Mouse (Mus musculus): ENCODE results near the gene Rbm47. TPM values are rescaled to one million over a fixed set of nuclear protein-coding genes. Genes with fewer than 3 reads are reported as not detected.
A peak's percentile ranks its signal among the peaks of the same experiment; 100 is the strongest.

The Rbm47 gene
- polyA plus RNA-seq (2015; fragmentation: Nextera tagmentation; extraction: Ambion mirVana): 1.5 and 2.5 TPM in 2 replicates

DNA sequence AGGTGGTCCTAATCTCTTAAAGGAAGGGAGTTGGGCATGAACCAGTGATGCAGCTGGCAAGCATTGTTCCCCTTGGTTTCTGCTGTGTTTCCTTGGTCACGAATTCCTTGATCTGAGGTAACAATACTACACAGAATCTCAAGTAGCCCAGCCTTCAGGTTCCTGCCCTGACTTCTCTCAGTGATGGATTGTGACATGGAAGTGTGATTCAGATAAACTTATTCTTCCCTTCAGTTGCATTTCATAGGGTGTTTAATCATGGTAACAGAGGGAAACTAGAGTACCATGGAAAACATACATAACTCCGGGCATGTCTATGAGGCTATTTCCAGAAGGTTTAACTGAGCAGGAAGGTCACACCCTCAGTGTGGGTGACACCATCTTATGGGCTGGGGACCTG is at the start of gene Rbm47:
Gene Rbm47, minus strand, starts transcription at position 101 of the 400 bp plus-strand sequence.
- H3K27ac ChIP-seq (replicated peaks): peak within 1 kb of the TSS; percentile 69
- no peak for ATAC-seq (ENCODE audit: low read depth)
- H3K9ac ChIP-seq: no peak within 1 kb of the TSS
- H3K9me3 ChIP-seq: no peaks in the 10 kb centered on the region
- peaks cover 8% of the 10 kb centered on the region for H3K4me1 ChIP-seq (replicated peaks)
- no peaks in the 10 kb centered on the region for H3K27me3 ChIP-seq
- H3K36me3 ChIP-seq: no peaks in the 10 kb centered on the region
- 86% methylated on average over 2 of the region's 2 CpGs for WGBS
- H3K4me2 ChIP-seq: no peak within 1 kb of the TSS
- no peak within 1 kb of the TSS for H3K4me3 ChIP-seq

DNA sequence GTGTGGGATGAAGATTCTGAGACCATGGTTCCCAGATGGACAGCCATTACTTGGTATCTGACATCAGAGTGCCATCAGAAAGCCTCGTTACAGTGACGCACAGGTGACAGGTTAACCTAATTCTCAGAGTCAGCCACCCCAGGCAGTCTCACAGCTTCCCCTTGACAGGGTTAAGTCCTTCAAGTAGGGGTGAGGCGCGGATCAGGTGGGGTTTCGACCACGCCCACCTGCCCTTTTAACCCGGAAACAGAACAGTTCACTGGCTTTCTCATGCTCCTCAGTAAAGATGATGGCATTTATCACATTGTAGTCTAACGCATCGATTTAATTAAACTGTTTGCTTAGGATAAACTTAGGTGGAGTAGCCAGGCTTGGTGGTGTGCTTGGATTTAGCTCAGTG is 47.7 kb upstream of the Rbm47 start:
- 83% methylated on average over 9 of the region's 9 CpGs for whole genome bisulfite sequencing
- no peak for ATAC-seq (ENCODE audit: low read depth)

DNA sequence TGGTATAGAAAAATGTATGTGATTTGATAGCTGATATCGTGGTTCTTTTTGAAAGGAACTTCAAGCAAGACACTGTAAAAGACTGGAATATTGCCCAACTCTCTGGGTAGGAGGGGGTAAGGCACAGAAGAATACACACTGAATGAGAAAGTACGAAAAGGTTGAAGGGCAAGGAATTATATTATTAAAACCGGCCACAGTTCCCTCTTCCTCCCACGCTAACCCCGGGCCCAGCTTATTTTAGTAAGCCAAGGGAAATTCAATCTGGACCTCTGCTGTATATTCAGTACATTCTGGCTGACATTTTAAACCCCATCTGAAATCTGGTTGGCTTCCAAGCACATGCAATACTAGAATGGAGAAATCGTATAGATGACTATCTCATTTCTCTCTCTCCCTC is 46.8 kb upstream of the Rbm47 start:
- no peak for ATAC-seq (ENCODE audit: low read depth)
- H3K4me3 ChIP-seq: no peak overlapping the region
- H3K27ac ChIP-seq (replicated peaks): no peak overlapping the region
- H3K4me1 ChIP-seq (replicated peaks): peaks cover 14% of the 10 kb centered on the region; the same call in 1 of the 2 replicates
- H3K4me2 ChIP-seq: no peak overlapping the region
- H3K36me3 ChIP-seq: no peaks in the 10 kb centered on the region
- H3K9me3 ChIP-seq: no peaks in the 10 kb centered on the region
- H3K27me3 ChIP-seq: no peaks in the 10 kb centered on the region
- 73% methylated on average over 6 of the region's 6 CpGs for WGBS
- no peak overlapping the region for H3K9ac ChIP-seq

More for the DNA sequence above, 47.7 kb upstream of the Rbm47 start:
- Histone ChIP-seq H3K4me1 (replicated peaks) (peaks cover 14% of the 10 kb centered on the region; the same call in 1 of the 2 replicates), H3K4me3 (no peak overlapping the region), H3K27me3 (no peaks in the 10 kb centered on the region), H3K27ac (replicated peaks) (no peak overlapping the region), H3K9ac (no peak overlapping the region), H3K4me2 (no peak overlapping the region), H3K36me3 (no peaks in the 10 kb centered on the region), H3K9me3 (no peaks in the 10 kb centered on the region)

DNA sequence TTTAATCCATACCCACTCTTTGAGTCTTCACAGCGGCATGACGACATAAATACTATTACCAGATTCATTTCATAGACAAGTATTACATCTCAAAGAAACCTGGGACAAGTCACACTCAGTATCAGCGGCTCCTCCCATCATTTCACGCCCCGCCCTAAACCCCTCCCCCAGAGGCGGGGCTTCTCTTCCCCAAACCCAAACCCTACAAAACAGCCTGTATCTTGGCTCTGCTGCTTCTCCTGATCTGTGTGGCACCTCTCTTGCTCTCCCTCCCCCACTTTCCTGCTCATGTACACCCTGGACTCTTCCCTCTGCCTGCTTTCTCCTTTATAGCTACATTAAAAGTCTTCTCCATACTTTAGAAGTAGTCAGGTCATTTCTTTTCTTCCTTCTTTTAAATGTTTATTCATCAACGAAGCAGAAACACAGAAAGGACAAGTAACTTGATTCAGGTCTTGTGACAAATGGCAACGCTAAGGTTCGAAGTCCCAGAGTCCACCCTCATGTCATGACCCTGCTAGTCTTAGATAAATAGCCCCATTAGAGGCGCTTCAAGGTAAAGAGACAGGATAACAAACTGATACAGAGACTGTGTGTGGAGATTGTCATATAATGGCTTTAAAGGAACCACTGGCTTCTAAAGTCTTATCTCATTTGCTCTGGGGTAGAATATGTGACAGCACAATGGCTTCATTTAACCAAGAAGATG is 42.8 kb upstream of the Rbm47 start:
- Histone ChIP-seq H3K36me3 (no peaks in the 10 kb centered on the region), H3K27me3 (no peaks in the 10 kb centered on the region), H3K4me3 (no peak overlapping the region), H3K4me2 (no peak overlapping the region), H3K9me3 (no peaks in the 10 kb centered on the region), H3K4me1 (replicated peaks) (peaks cover 14% of the 10 kb centered on the region; the same call in 1 of the 2 replicates), H3K27ac (replicated peaks) (no peak overlapping the region), H3K9ac (no peak overlapping the region)
- 62% methylated on average over 10 of the region's 10 CpGs for whole genome bisulfite sequencing
- ATAC-seq (ENCODE audit: low read depth): no peak

DNA sequence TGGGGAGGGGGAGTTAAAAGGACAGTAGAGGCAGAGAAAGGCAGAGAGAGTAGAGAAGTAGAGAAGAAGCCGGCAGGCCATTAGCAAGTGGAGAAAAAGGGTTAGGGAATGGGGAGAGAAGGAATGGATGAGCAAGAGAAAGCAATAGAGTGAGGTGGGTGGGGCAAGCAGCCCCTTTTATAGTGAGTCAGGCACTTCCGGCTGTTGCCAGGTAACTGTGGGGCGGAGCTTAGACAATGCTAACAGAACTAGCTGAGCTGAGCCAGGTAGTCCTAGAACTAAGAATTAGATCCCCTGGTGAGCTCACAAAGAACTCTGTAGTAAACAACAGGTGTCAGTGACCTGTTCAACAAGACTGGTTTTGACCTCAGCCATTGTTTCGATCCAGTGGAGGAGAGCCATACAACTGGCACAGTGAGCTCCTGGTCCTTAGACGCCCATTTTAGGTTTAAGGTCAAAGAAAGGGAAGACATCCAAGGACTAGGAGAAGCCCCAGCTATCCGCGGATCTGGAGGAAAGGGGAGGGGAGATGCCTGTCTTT is 41.5 kb upstream of the Rbm47 start:
- Histone ChIP-seq H3K4me2 (no peak overlapping the region), H3K27me3 (no peaks in the 10 kb centered on the region), H3K9me3 (no peaks in the 10 kb centered on the region), H3K9ac (no peak overlapping the region), H3K36me3 (no peaks in the 10 kb centered on the region), H3K27ac (replicated peaks) (no peak overlapping the region), H3K4me3 (no peak overlapping the region), H3K4me1 (replicated peaks) (peaks cover 11% of the 10 kb centered on the region; the same call in 1 of the 2 replicates)
- ATAC-seq (ENCODE audit: low read depth): no peak
- WGBS: 54% methylated on average over 7 of the region's 7 CpGs

DNA sequence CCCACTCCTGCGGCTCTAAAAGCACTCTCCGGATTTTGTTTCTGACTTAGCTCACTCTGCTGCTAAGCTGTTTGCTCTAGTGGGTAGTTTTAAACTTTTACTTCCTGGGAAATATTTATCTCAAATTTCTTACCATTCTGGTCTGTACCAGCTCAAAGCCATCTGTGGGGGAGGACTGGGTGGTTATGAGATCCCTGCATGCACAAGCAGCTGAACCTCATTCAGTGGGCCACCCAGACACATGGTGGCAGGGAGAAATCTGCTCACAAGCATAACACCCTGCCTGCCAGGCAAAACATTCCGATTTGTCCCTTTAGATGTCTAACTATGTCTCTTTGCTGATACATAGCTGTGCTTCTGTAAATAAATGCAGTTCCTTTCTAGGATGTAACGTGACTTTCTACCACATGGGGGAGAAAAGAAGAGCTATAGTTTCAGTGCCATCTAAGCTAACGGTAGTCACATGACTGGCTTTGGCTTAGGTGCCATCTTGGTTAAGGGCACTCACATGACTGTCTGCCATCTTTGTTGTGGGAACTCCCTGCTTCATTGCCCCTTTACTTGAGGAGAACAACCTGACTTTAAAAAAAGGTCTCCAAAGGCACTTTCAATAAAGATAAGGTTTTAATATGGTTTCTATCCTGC is 36.7 kb upstream of the Rbm47 start:
- Histone ChIP-seq H3K36me3 (no peaks in the 10 kb centered on the region), H3K27me3 (no peaks in the 10 kb centered on the region)
- ATAC-seq (ENCODE audit: low read depth): no peak

DNA sequence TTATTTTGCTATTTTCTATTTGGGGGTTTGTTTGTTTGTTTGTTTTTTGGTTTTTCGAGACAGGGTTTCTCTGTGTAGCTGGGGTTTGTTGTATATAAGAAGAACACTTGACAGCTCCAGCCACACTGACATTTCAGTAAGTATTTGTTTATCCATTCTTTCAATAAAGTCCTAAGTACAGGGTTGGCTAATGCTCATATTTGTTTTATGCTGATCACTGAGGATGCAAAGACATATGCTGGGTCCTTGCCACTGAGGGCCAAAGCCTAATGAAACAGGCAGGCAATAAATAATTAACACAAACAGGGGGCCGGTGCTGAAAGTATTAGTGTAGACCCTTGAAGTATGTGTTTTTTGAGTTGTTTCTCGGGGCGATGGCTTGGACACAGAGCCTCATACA is 32.0 kb upstream of the Rbm47 start:
- Histone ChIP-seq H3K9me3 (no peaks in the 10 kb centered on the region), H3K4me1 (replicated peaks) (no peaks in the 10 kb centered on the region), H3K4me2 (no peak overlapping the region)

More for the DNA sequence above, 36.7 kb upstream of the Rbm47 start:
- Histone ChIP-seq H3K27ac (replicated peaks) (no peak overlapping the region), H3K4me3 (no peak overlapping the region), H3K9ac (no peak overlapping the region), H3K9me3 (no peaks in the 10 kb centered on the region), H3K4me2 (no peak overlapping the region), H3K4me1 (replicated peaks) (no peaks in the 10 kb centered on the region)
- WGBS: 81% methylated on average over 5 of the region's 5 CpGs

DNA sequence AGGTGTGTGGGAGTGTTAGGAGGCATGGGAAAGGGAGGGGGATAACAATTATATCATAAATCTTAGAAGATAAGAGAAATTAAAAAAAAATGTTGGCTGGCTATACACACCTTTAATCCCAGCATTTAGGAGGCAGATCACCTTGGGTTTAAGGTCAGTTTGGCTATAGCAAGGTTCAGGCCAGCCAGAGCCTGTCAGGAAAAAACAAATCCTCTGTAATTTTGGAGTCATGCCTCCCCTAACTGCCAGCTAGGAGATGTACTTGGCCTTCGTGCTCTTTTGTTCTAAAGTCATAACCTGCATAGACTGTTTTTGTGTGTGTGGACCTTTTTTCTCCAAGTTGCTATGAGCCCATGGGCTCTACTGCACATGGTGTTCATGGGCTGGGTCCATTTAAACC is 30.5 kb upstream of the Rbm47 start:
- Histone ChIP-seq H3K9me3 (no peaks in the 10 kb centered on the region), H3K4me1 (replicated peaks) (no peaks in the 10 kb centered on the region), H3K4me3 (no peak overlapping the region), H3K27ac (replicated peaks) (no peak overlapping the region), H3K9ac (no peak overlapping the region), H3K27me3 (no peaks in the 10 kb centered on the region), H3K4me2 (no peak overlapping the region), H3K36me3 (no peaks in the 10 kb centered on the region)
- 69% methylated on average over 1 of the region's 1 CpGs for WGBS
- no peak for ATAC-seq (ENCODE audit: low read depth)

More for the DNA sequence above, 32.0 kb upstream of the Rbm47 start:
- no peak for ATAC-seq (ENCODE audit: low read depth)
- 88% methylated on average over 4 of the region's 4 CpGs for WGBS
- H3K36me3 ChIP-seq: no peaks in the 10 kb centered on the region
- H3K4me3 ChIP-seq: no peak overlapping the region
- H3K27me3 ChIP-seq: no peaks in the 10 kb centered on the region
- no peak overlapping the region for H3K9ac ChIP-seq
- H3K27ac ChIP-seq (replicated peaks): no peak overlapping the region

DNA sequence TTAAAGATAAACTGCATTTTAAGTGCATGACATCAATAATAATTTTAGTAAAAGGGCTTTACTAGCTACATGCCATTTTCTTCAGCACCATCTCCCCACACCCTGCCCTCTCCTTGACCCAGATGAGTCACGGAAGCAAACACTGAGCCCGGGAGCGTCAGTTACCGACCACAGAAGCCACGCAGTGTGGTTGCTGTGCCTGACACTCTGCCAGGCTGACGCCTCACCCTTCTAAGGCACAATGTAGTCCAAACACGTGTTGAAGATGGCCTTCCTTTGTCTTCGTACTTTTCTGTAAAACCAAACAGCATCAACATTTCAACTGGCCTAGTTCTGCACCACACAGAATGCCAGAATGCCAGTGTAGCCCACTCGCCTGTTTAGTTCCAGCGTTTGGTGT is 27.1 kb upstream of the Rbm47 start:
- Histone ChIP-seq H3K9ac (no peak overlapping the region), H3K36me3 (no peaks in the 10 kb centered on the region)

DNA sequence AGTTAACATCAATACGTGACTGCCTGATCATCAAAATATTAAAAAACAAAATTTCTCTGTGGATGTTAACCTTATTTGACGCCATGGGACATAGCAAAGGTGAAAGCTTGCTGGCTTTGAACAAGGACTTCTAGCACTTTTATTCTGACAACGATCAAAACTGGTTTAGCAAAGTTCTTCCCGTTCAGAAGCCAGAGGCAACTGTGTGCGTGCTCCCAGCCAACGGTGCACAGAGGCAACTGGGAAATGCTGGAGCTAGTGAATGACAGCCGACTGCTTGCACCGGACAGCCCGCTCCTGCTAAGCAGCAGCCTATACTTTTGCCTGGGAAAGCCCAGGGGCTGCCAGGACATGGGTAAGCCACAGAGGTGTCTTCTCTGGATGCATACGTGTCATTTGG is 22.4 kb upstream of the Rbm47 start:
- WGBS: 89% methylated on average over 10 of the region's 10 CpGs
- Histone ChIP-seq H3K27me3 (no peaks in the 10 kb centered on the region), H3K4me1 (replicated peaks) (no peaks in the 10 kb centered on the region), H3K4me3 (no peak overlapping the region), H3K9ac (no peak overlapping the region), H3K27ac (replicated peaks) (no peak overlapping the region), H3K9me3 (no peaks in the 10 kb centered on the region), H3K36me3 (no peaks in the 10 kb centered on the region), H3K4me2 (no peak overlapping the region)
- ATAC-seq (ENCODE audit: low read depth): no peak

More for the DNA sequence above, 27.1 kb upstream of the Rbm47 start:
- no peaks in the 10 kb centered on the region for H3K27me3 ChIP-seq
- no peak for ATAC-seq (ENCODE audit: low read depth)
- H3K4me3 ChIP-seq: no peak overlapping the region
- H3K4me2 ChIP-seq: no peak overlapping the region
- H3K4me1 ChIP-seq (replicated peaks): no peaks in the 10 kb centered on the region
- no peak overlapping the region for H3K27ac ChIP-seq (replicated peaks)
- H3K9me3 ChIP-seq: no peaks in the 10 kb centered on the region
- WGBS: 76% methylated on average over 10 of the region's 10 CpGs

DNA sequence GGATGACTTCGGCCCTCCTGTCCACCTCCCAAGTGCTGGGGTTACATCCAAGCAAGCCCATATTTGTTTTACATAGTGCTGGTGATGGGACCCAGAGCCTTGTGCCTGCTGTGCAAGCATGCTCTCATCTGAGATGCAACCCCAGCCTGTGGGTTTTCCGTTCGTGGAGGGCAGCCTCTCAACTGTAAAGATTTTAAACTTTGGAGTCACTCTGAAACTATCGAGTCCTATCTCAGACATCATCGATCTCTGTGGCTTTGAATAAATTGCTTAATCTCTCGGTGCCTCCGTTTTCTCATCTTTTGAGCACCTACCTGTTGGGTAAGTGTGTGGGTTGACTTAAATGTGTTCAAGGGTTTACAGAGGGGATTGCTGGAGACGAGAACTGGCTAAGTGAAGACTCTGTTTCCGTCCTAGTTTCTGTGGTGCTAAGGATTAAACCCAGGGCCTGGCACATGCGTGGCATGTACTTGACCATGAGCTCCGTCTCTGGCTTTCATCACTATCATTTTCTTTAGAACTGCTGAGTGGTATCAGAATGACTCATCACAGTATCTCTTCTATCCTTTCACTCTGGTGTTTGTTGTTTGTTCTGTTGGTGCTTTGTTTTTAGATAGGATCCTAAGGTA is 20.4 kb upstream of the Rbm47 start:
- Histone ChIP-seq H3K9me3 (no peaks in the 10 kb centered on the region), H3K4me2 (no peak overlapping the region), H3K27me3 (no peaks in the 10 kb centered on the region), H3K4me1 (replicated peaks) (no peaks in the 10 kb centered on the region), H3K36me3 (no peaks in the 10 kb centered on the region), H3K9ac (no peak overlapping the region), H3K27ac (replicated peaks) (no peak overlapping the region), H3K4me3 (no peak overlapping the region)
- no peak for ATAC-seq (ENCODE audit: low read depth)
- 97% methylated on average over 11 of the region's 11 CpGs for WGBS

DNA sequence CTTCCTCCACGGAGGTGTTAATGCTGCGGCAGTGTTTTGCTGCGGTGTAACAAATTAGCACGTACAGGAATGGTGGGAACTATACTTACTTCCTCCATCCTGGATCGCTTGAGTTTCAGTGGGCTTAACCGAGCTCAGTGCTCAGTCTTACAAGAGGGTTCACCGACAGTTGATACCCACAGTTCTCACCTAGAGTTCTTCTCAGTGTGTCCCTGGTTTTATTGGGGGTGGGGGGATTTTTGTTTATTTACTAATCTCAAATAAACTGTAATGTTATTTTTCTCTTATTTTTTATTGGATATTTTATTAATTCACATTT is 18.2 kb upstream of the Rbm47 start:
- H3K36me3 ChIP-seq: no peaks in the 10 kb centered on the region
- H3K27ac ChIP-seq (replicated peaks): no peak overlapping the region
- WGBS: 91% methylated on average over 7 of the region's 7 CpGs
- H3K4me2 ChIP-seq: no peak overlapping the region
- H3K27me3 ChIP-seq: no peaks in the 10 kb centered on the region
- no peaks in the 10 kb centered on the region for H3K4me1 ChIP-seq (replicated peaks)
- H3K4me3 ChIP-seq: no peak overlapping the region
- no peaks in the 10 kb centered on the region for H3K9me3 ChIP-seq
- no peak for ATAC-seq (ENCODE audit: low read depth)
- no peak overlapping the region for H3K9ac ChIP-seq
